26 mouse cellular contexts compared by ENCODE assay signal in genomic region chr3:63837750-63838149, GRCm38 (mm10).
DNase-seq lines count a peak whose midpoint lies in the region; ATAC-seq and TF ChIP-seq lines count a peak whose summit lies in the region.
"Had no signal": no experiment of that assay in that cellular context is flagged by ENCODE, and none has a peak within 500 bp of the region (broad histone marks: within the 10 kb centered on the region; RNA-seq: fewer than 3 reads in every experiment).

No protein-coding gene starts in this region.

- H3K27me3 ChIP-seq in heart, embryonic 16.5 days (ENCODE audit: control insufficient read depth, insufficient read depth, low read length) = no peaks in the 10 kb centered on the region
- no peaks in the 10 kb centered on the region for H3K27me3 ChIP-seq in MEL (ENCODE audit: control insufficient read depth in 1 of 2, insufficient read depth in 2 of 2, low read length in 2 of 2)
- H3K27me3 ChIP-seq in intestine, embryonic 15.5 days (replicated peaks) = no peaks in the 10 kb centered on the region
- H3K27me3 ChIP-seq in small intestine, adult 2 months (ENCODE audit: control insufficient read depth, insufficient read depth, low read length) = no peaks in the 10 kb centered on the region
- no peaks in the 10 kb centered on the region for H3K27me3 ChIP-seq in forebrain, embryonic 12.5 days
- H3K27me3 ChIP-seq: embryonic facial prominence, embryonic 13.5 days; forebrain, embryonic 13.5 days; heart, embryonic 12.5 days; heart, embryonic 15.5 days; hindbrain, embryonic 15.5 days had no signal

- H3K36me3 ChIP-seq in heart, embryonic 16.5 days (ENCODE audit: control insufficient read depth, insufficient read depth) = no peaks in the 10 kb centered on the region
- no peaks in the 10 kb centered on the region; a peak in 1 of 4 replicates for H3K36me3 ChIP-seq in MEL (ENCODE audit: control insufficient read depth in 1 of 2, insufficient read depth in 2 of 2, low read length in 2 of 2)
- H3K36me3 ChIP-seq in intestine, embryonic 15.5 days = no peaks in the 10 kb centered on the region
- no peaks in the 10 kb centered on the region for H3K36me3 ChIP-seq in small intestine, adult 2 months (ENCODE audit: control insufficient read depth, insufficient read depth, low read length)
- H3K36me3 ChIP-seq in forebrain, embryonic 12.5 days (replicated peaks) = no peaks in the 10 kb centered on the region
- H3K36me3 ChIP-seq: embryonic facial prominence, embryonic 10.5 days; embryonic facial prominence, embryonic 13.5 days; heart, embryonic 12.5 days; heart, embryonic 15.5 days; hindbrain, embryonic 15.5 days had no signal

- H3K79me2 ChIP-seq in MEL (ENCODE audit: control insufficient read depth, insufficient read depth, low read length, poor library complexity) = no peaks in the 10 kb centered on the region

- H3K4me1 ChIP-seq in heart, embryonic 16.5 days (ENCODE audit: control insufficient read depth, insufficient read depth, low read length) = peaks cover 10% of the 10 kb centered on the region; the same call in 1 of the 2 replicates
- peaks cover 2 to 3% of the 10 kb centered on the region in 2 experiments; a peak in 1 of 4 replicates for H3K4me1 ChIP-seq in MEL (ENCODE audit: control insufficient read depth in 1 of 2, insufficient read depth in 2 of 2, low read length in 2 of 2)
- 0 out of 2 replicates have a peak, but pooled peaks cover 2% of the 10 kb centered on the region for H3K4me1 ChIP-seq in intestine, embryonic 15.5 days (replicated peaks)
- peaks cover 7% of the 10 kb centered on the region for H3K4me1 ChIP-seq in small intestine, adult 2 months (ENCODE audit: control insufficient read depth, insufficient read depth, insufficient read length, low read length)
- peaks cover 14% of the 10 kb centered on the region for H3K4me1 ChIP-seq in forebrain, embryonic 12.5 days
- H3K4me1 ChIP-seq: embryonic facial prominence, embryonic 13.5 days; heart, embryonic 12.5 days had no signal

- TF ChIP-seq RAD21 in MEL (IDR thresholded peaks at IDR 0.05; ENCODE audit: low read depth, low read length) = no peak

- no peak for TF ChIP-seq CTCF in MEL (IDR thresholded peaks at IDR 0.05 in 2 of 3, conservative IDR thresholded peaks at IDR 0.05 in 1 of 3; ENCODE audit: control insufficient read depth in 1 of 3, insufficient read depth in 1 of 3, low read depth in 2 of 3, low read length in 3 of 3, poor library complexity in 1 of 3, severe bottlenecking in 1 of 3)
- no peak for TF ChIP-seq CTCF in small intestine, adult 2 months (IDR thresholded peaks at IDR 0.05; ENCODE audit: extremely low read depth, insufficient read length, insufficient replicate concordance, low read depth, low read length)

- no peak overlapping the region for H3K9ac ChIP-seq in heart, embryonic 16.5 days (ENCODE audit: low read length)
- no peak overlapping the region for H3K9ac ChIP-seq in MEL (ENCODE audit: control insufficient read depth, low read depth, low read length, poor library complexity, severe bottlenecking)
- no peak overlapping the region for H3K9ac ChIP-seq in intestine, embryonic 15.5 days
- H3K9ac ChIP-seq in forebrain, embryonic 12.5 days = no peak overlapping the region
- H3K9ac ChIP-seq: embryonic facial prominence, embryonic 13.5 days; forebrain, embryonic 13.5 days; heart, embryonic 12.5 days; heart, embryonic 15.5 days; hindbrain, embryonic 15.5 days had no signal

- H3K27ac ChIP-seq in heart, embryonic 16.5 days (ENCODE audit: low read length) = peak overlapping the region; percentile 1; the same call in 1 of the 2 replicates
- H3K27ac ChIP-seq in MEL (ENCODE audit: control insufficient read depth, low read depth, low read length) = no peak overlapping the region
- H3K27ac ChIP-seq in intestine, embryonic 15.5 days = no peak overlapping the region
- H3K27ac ChIP-seq in small intestine, adult 2 months (ENCODE audit: insufficient read depth, low read depth, low read length) = peak overlapping the region; percentile 53; the same call in 1 of the 2 replicates
- H3K27ac ChIP-seq in forebrain, embryonic 12.5 days = no peak overlapping the region
- H3K27ac ChIP-seq: embryonic facial prominence, embryonic 10.5 days; embryonic facial prominence, embryonic 13.5 days; forebrain, embryonic 13.5 days; gastrocnemius, adult 2 months; heart, embryonic 15.5 days; hindbrain, embryonic 15.5 days had no signal

- ATAC-seq in heart, embryonic 16.5 days (replicated peaks; ENCODE audit: extremely low read depth, insufficient read depth, low FRiP score) = no peak
- ATAC-seq in intestine, embryonic 15.5 days = peak; percentile 73
- ATAC-seq in megakaryocyte-erythroid progenitor cell, adult 5-6 weeks (replicated peaks; ENCODE audit: low FRiP score, low TSS enrichment, poor library complexity, severe bottlenecking) = no peak
- ATAC-seq in forebrain, embryonic 12.5 days (ENCODE audit: low FRiP score) = no peak

- H3K4me3 ChIP-seq in heart, embryonic 16.5 days (ENCODE audit: low read length) = no peak overlapping the region
- no peak overlapping the region for H3K4me3 ChIP-seq in MEL (ENCODE audit: control insufficient read depth in 1 of 2, insufficient read depth in 1 of 2, low read depth in 2 of 2, low read length in 2 of 2)
- no peak overlapping the region for H3K4me3 ChIP-seq in intestine, embryonic 15.5 days (replicated peaks)
- no peak overlapping the region for H3K4me3 ChIP-seq in small intestine, adult 2 months (ENCODE audit: low read depth, low read length)
- no peak overlapping the region for H3K4me3 ChIP-seq in forebrain, embryonic 12.5 days (replicated peaks)
- H3K4me3 ChIP-seq: embryonic facial prominence, embryonic 10.5 days; embryonic facial prominence, embryonic 13.5 days; erythroblast, embryonic 14.5 days; forebrain, embryonic 13.5 days; gastrocnemius, adult 2 months; heart, embryonic 12.5 days; heart, embryonic 15.5 days; hindbrain, embryonic 15.5 days had no signal

- no peaks in the 10 kb centered on the region for H3K9me3 ChIP-seq in heart, embryonic 16.5 days (replicated peaks; ENCODE audit: control insufficient read depth, low read length)
- no peaks in the 10 kb centered on the region for H3K9me3 ChIP-seq in MEL (replicated peaks; ENCODE audit: insufficient read depth, low read length)
- no peaks in the 10 kb centered on the region for H3K9me3 ChIP-seq in intestine, embryonic 15.5 days
- no peaks in the 10 kb centered on the region for H3K9me3 ChIP-seq in forebrain, embryonic 12.5 days
- H3K9me3 ChIP-seq: embryonic facial prominence, embryonic 10.5 days; embryonic facial prominence, embryonic 13.5 days; forebrain, embryonic 13.5 days; heart, embryonic 12.5 days; heart, embryonic 15.5 days; hindbrain, embryonic 15.5 days had no signal

- no peak for TF ChIP-seq POLR2A in MEL (IDR thresholded peaks at IDR 0.05; ENCODE audit: control insufficient read depth in 1 of 2, insufficient read depth in 1 of 2, low read depth in 1 of 2, low read length in 2 of 2, poor library complexity in 1 of 2)
- TF ChIP-seq POLR2A in small intestine, adult 2 months (IDR thresholded peaks at IDR 0.05; ENCODE audit: low read depth, low read length) = no peak

- H3K4me2 ChIP-seq in heart, embryonic 16.5 days (ENCODE audit: low read depth, low read length) = no peak overlapping the region
- H3K4me2 ChIP-seq in intestine, embryonic 15.5 days (replicated peaks) = no peak overlapping the region
- no peak overlapping the region for H3K4me2 ChIP-seq in forebrain, embryonic 12.5 days
- H3K4me2 ChIP-seq: embryonic facial prominence, embryonic 13.5 days; forebrain, embryonic 13.5 days; heart, embryonic 12.5 days; heart, embryonic 15.5 days; hindbrain, embryonic 15.5 days had no signal

- DNase-seq in heart, adult 8-10 months (ENCODE audit: low spot score) = no peak
- peak; percentile 8 for DNase-seq in MEL (ENCODE audit: low read depth, low spot score)
- DNase-seq in left cerebral cortex, adult 8-10 months (ENCODE audit: low spot score in 2 of 2) = no peak
- DNase-seq: adrenal gland, adult 2 months; adrenal gland, postnatal 14 days; cerebellum, adult 11 months; cerebellum, adult 9-11 months; cerebellum, postnatal 25 days; embryo, embryonic 11 days; gastrocnemius, adult 2 months; gastrocnemius, postnatal 14 days; heart, adult 11 months; heart, postnatal 14 days; heart, postnatal 4 days had no signal

- no peak for TF ChIP-seq EP300 in MEL (IDR thresholded peaks at IDR 0.05; ENCODE audit: low read depth in 1 of 2, low read length in 2 of 2)

TF ChIP-seq in MEL, 35 proteins besides CTCF, POLR2A, EP300 and RAD21:
- TF ChIP-seq CHD2 (IDR thresholded peaks at IDR 0.05; ENCODE audit: low read length) = no peak
- TF ChIP-seq ELF1 (IDR thresholded peaks at IDR 0.05; ENCODE audit: low read depth, low read length) = no peak
- no peak for TF ChIP-seq CHD1 (IDR thresholded peaks at IDR 0.05; ENCODE audit: low read depth, low read length)
- no peak for TF ChIP-seq E2F4 (IDR thresholded peaks at IDR 0.05; ENCODE audit: borderline replicate concordance, low read depth, low read length)
- no peak for TF ChIP-seq NELFE (IDR thresholded peaks at IDR 0.05; ENCODE audit: low read depth, low read length)
- TF ChIP-seq RCOR1 (IDR thresholded peaks at IDR 0.05; ENCODE audit: low read depth, low read length) = no peak; the same call in 1 of the 2 replicates
- TF ChIP-seq POLR2AphosphoS2 (IDR thresholded peaks at IDR 0.05; ENCODE audit: low read length) = no peak
- no peak for TF ChIP-seq ZKSCAN1 (IDR thresholded peaks at IDR 0.05; ENCODE audit: low read depth, low read length)
- no peak for TF ChIP-seq SIN3A (IDR thresholded peaks at IDR 0.05; ENCODE audit: low read length)
- TF ChIP-seq MAFK (IDR thresholded peaks at IDR 0.05; ENCODE audit: borderline replicate concordance, low read depth, low read length) = no peak
- no peak for TF ChIP-seq POLR2AphosphoS5 (IDR thresholded peaks at IDR 0.05; ENCODE audit: borderline replicate concordance, low read depth, low read length)
- TF ChIP-seq USF2 (IDR thresholded peaks at IDR 0.05; ENCODE audit: borderline replicate concordance in 1 of 2, insufficient read depth in 1 of 2, low read depth in 1 of 2, low read length in 2 of 2) = no peak
- TF ChIP-seq BHLHE40 (IDR thresholded peaks at IDR 0.05; ENCODE audit: borderline replicate concordance, low read depth, low read length) = no peak
- TF ChIP-seq KAT2A (conservative IDR thresholded peaks at IDR 0.05; ENCODE audit: low read depth, low read length) = no peak
- no peak for TF ChIP-seq UBTF (IDR thresholded peaks at IDR 0.05; ENCODE audit: borderline replicate concordance, insufficient read depth, low read depth, low read length)
- TF ChIP-seq MYC (IDR thresholded peaks at IDR 0.05; ENCODE audit: low read depth, low read length) = no peak
- no peak for TF ChIP-seq ETS1 (IDR thresholded peaks at IDR 0.05; ENCODE audit: low read depth, low read length)
- no peak for TF ChIP-seq ZMIZ1 (IDR thresholded peaks at IDR 0.05; ENCODE audit: low read depth, low read length)
- TF ChIP-seq MYB (IDR thresholded peaks at IDR 0.05; ENCODE audit: low read depth, low read length) = no peak
- TF ChIP-seq GABPA (IDR thresholded peaks at IDR 0.05; ENCODE audit: low read depth, low read length) = no peak
TF ChIP-seq in MEL: peak in this region for 0.

Comparison
In these comparisons a context has a peak if more than half of its experiments do, and no peak if none do; other contexts are left out.
1. H3K27ac ChIP-seq: peak in heart, embryonic 16.5 days (single experiment) and small intestine, adult 2 months (single experiment); none in MEL (single experiment), intestine, embryonic 15.5 days (single experiment) and forebrain, embryonic 12.5 days (single experiment).